Mouse (Mus musculus) spleen, adult 2 months (tissue): ENCODE results near the gene Arhgap31. TPM values are rescaled to one million over a fixed set of nuclear protein-coding genes. Genes with fewer than 3 reads are reported as not detected.

Source experiments
- DNase-seq, 2 experiments: peaks; one replicate each; pipeline versions ENCODE4 v3.0.0 to v3.0.0-alpha.2; 2012 to 2021; ENCODE audit warnings: low spot score in 2 of 2, low read depth in 1 of 2
- H3K27ac ChIP-seq: fragments of 200-500 bp; 2 replicates; pipeline ENCODE4 v1.5.1; 2012; ENCODE audit warnings: low read length, inconsistent platforms; ENCODE audit not compliant: insufficient read depth
- H3K27me3 ChIP-seq: fragments of 200-500 bp; 2 replicates; pipeline ENCODE4 v1.6.1; 2012; ENCODE audit warnings: mild to moderate bottlenecking, moderate library complexity, low read length, inconsistent platforms; ENCODE audit not compliant: control insufficient read depth, insufficient read depth
- H3K36me3 ChIP-seq: fragments of 200-500 bp; 2 replicates; pipeline ENCODE4 v1.6.1; 2012; ENCODE audit warnings: mild to moderate bottlenecking, low read length, inconsistent platforms; ENCODE audit not compliant: control insufficient read depth, insufficient read depth
- H3K4me1 ChIP-seq: fragments of 200-500 bp; 2 replicates; pipeline ENCODE4 v1.6.1; 2011; ENCODE audit warnings: inconsistent platforms; ENCODE audit not compliant: control insufficient read depth, insufficient read depth, insufficient read length
- H3K4me3 ChIP-seq: fragments of 200-500 bp; 2 replicates; pipeline ENCODE4 v1.5.1; 2011; ENCODE audit warnings: mild to moderate bottlenecking, inconsistent platforms; ENCODE audit not compliant: insufficient read depth, insufficient read length; ENCODE audit errors: extremely low read depth
- CTCF ChIP-seq: fragments of 200-500 bp; IDR thresholded peaks from 2 replicates; pipeline ENCODE4 v1.5.1; 2011; ENCODE audit warnings: mild to moderate bottlenecking, inconsistent platforms; ENCODE audit not compliant: insufficient read depth, insufficient read length, insufficient replicate concordance; ENCODE audit errors: extremely low read depth
- POLR2A ChIP-seq: fragments of 200-500 bp; IDR thresholded peaks from 2 replicates; pipeline ENCODE4 v1.6.1; 2011; ENCODE audit warnings: low read depth, low read length, inconsistent platforms
- WGBS: fragments of 180-500 bp; shearing (Covaris S2); methylation state at CpG from one replicate; pipeline ENCODE4 v1.1.7; 2018; 5-methylcytosine and 5-hydroxymethylcytosine counted together
- polyA plus RNA-seq: library from polyadenylated mRNA; depleted of rRNA; stranded (reverse); fragments of >200 nt; gene quantifications from 2 replicates; pipeline ENCODE4 v1.2.3, GENCODE M21; 2012

The Arhgap31 gene
- polyA plus RNA-seq, 1 experiment = 3.7 TPM

GRCm38 (mm10) chr16:38700392-38701162 is 12.5 kb downstream of the Arhgap31 start:
- TF ChIP-seq POLR2A = no peak
- TF ChIP-seq CTCF = no peak
- Histone ChIP-seq H3K27ac (no peak overlapping the region), H3K27me3 (no peaks in the 10 kb centered on the region), H3K36me3 (no peaks in the 10 kb centered on the region), H3K4me3 (no peak overlapping the region), H3K4me1 (no peaks in the 10 kb centered on the region)
- 78% methylated on average over 16 of the region's 16 CpGs for WGBS
- no peak for DNase-seq

- H3K4me1 ChIP-seq = no peaks in the 10 kb centered on the region
- TF ChIP-seq POLR2A (no peak), CTCF (no peak)
- 92% methylated on average over 5 of the region's 5 CpGs for WGBS
- H3K36me3 ChIP-seq = no peaks in the 10 kb centered on the region
- no peak overlapping the region for H3K27ac ChIP-seq
- no peak for DNase-seq
- H3K4me3 ChIP-seq = no peak overlapping the region
- no peaks in the 10 kb centered on the region for H3K27me3 ChIP-seq
Measured at GRCm38 (mm10) chr16:38697611-38698010, 15.5 kb downstream of the Arhgap31 start.

- no peaks in the 10 kb centered on the region for H3K27me3 ChIP-seq
- H3K36me3 ChIP-seq = no peaks in the 10 kb centered on the region
- 79% methylated on average over 5 of the region's 5 CpGs for WGBS
- no peak for DNase-seq
- TF ChIP-seq CTCF = no peak
- no peak for TF ChIP-seq POLR2A
- H3K27ac ChIP-seq = no peak overlapping the region
- H3K4me1 ChIP-seq = no peaks in the 10 kb centered on the region
- no peak overlapping the region for H3K4me3 ChIP-seq
Measured at GRCm38 (mm10) chr16:38695557-38695956, 17.5 kb downstream of the Arhgap31 start.

- Histone ChIP-seq H3K27ac (no peak overlapping the region), H3K36me3 (no peaks in the 10 kb centered on the region), H3K27me3 (no peaks in the 10 kb centered on the region), H3K4me1 (no peaks in the 10 kb centered on the region), H3K4me3 (no peak overlapping the region)
- WGBS = 69% methylated on average over 6 of the region's 6 CpGs
- TF ChIP-seq POLR2A (no peak), CTCF (no peak)
- DNase-seq = no peak
Measured at GRCm38 (mm10) chr16:38694906-38695540, 18.1 kb downstream of the Arhgap31 start.

- 93% methylated on average over 5 of the region's 5 CpGs for WGBS
Measured at GRCm38 (mm10) chr16:38690501-38690900, 22.6 kb downstream of the Arhgap31 start.

GRCm38 (mm10) chr16:38689786-38690185 is 23.3 kb downstream of the Arhgap31 start:
- WGBS = 87% methylated on average over 10 of the region's 10 CpGs

More at GRCm38 (mm10) chr16:38690501-38690900, 22.6 kb downstream of the Arhgap31 start:
- no peak overlapping the region for H3K4me3 ChIP-seq
- no peak overlapping the region for H3K27ac ChIP-seq
- no peaks in the 10 kb centered on the region for H3K4me1 ChIP-seq
- no peaks in the 10 kb centered on the region for H3K36me3 ChIP-seq
- DNase-seq = no peak
- H3K27me3 ChIP-seq = no peaks in the 10 kb centered on the region
- TF ChIP-seq CTCF (no peak), POLR2A (no peak)

More at GRCm38 (mm10) chr16:38689786-38690185, 23.3 kb downstream of the Arhgap31 start:
- no peak for DNase-seq
- Histone ChIP-seq H3K4me1 (no peaks in the 10 kb centered on the region), H3K27ac (no peak overlapping the region), H3K27me3 (no peaks in the 10 kb centered on the region), H3K36me3 (no peaks in the 10 kb centered on the region), H3K4me3 (no peak overlapping the region)
- TF ChIP-seq POLR2A = no peak
